Mouse (Mus musculus) gastrocnemius, adult 2 months (tissue): ENCODE results near the gene Rbm38. TPM values are rescaled to one million over a fixed set of nuclear protein-coding genes. Genes with fewer than 3 reads are reported as not detected.

Experiments
- DNase-seq: peaks from one replicate; pipeline ENCODE4 v3.0.0; 2022
- H3K27ac ChIP-seq: fragments of 200-600 bp; 2 replicates; pipeline ENCODE4 v1.8.1; 2022; ENCODE audit warnings: mild to moderate bottlenecking
- H3K4me3 ChIP-seq: fragments of 200-600 bp; 2 replicates; pipeline ENCODE4 v1.8.1; 2022; ENCODE audit warnings: mild to moderate bottlenecking, moderate library complexity
- CTCF ChIP-seq: fragments of 200-600 bp; IDR thresholded peaks from 2 replicates; pipeline ENCODE4 v1.8.1; 2022; ENCODE audit warnings: antibody characterized with exemption, mild to moderate bottlenecking, moderate library complexity
- intact Hi-C: fragments of 180-260 bp; cut with DNase I; formaldehyde crosslinking; loops from one replicate; pipeline ENCODE4 v1.15.1; 2025
- total RNA-seq, 2 experiments: library from RNA; stranded (reverse); gene quantifications; 2 replicates each; pipeline ENCODE4 v1.2.3; 2021

The Rbm38 gene
- total RNA-seq, 2 experiments from 2014 or later, result 181 to 246 TPM

GRCm38 (mm10) chr2:172990161-172990560, 30.1 kb upstream of the Rbm38 start:
- intact Hi-C loops, result loop anchor here (10.0 kb wide), 1 partner anchor 645 kb away; the partner anchor contains the start of gene Fam210b
- Histone ChIP-seq H3K27ac (no peak overlapping the region), H3K4me3 (no peak overlapping the region)
- TF ChIP-seq CTCF, result no peak
- no peak for DNase-seq

GRCm38 (mm10) chr2:172996207-172996606, 24.1 kb upstream of the Rbm38 start:
- no peak overlapping the region for H3K27ac ChIP-seq
- peak; percentile 81 for TF ChIP-seq CTCF
- DNase-seq, result peak; percentile 76
- no peak overlapping the region for H3K4me3 ChIP-seq
- intact Hi-C loops, result loop anchor here (1.0 to 10.0 kb wide), 2 partner anchors 165 to 651 kb away; partner anchors contain the start of gene Fam210b

- Histone ChIP-seq H3K27ac (no peak overlapping the region), H3K4me3 (no peak overlapping the region)
- intact Hi-C loops, result loop anchor here (2.0 to 10.0 kb wide), 2 partner anchors 83 to 653 kb away; partner anchors contain the start of gene Fam210b
- no peak for DNase-seq
- TF ChIP-seq CTCF, result no peak
Measured at GRCm38 (mm10) chr2:172997748-172998147, 22.6 kb upstream of the Rbm38 start.

GRCm38 (mm10) chr2:172998478-172998877, 21.8 kb upstream of the Rbm38 start:
- no peak overlapping the region for H3K4me3 ChIP-seq
- intact Hi-C loops, result loop anchor here (2.0 to 10.0 kb wide), 2 partner anchors 82 to 654 kb away; partner anchors contain the start of gene Fam210b
- TF ChIP-seq CTCF, result no peak
- no peak for DNase-seq
- no peak overlapping the region for H3K27ac ChIP-seq

GRCm38 (mm10) chr2:172999630-173000284, 20.5 kb upstream of the Rbm38 start, which contains the start of gene Rae1:
Rae1 (plus strand) TSS chr2:173000117.
- TF ChIP-seq CTCF, result peak; percentile 93
- intact Hi-C loops, result loop anchor here (1.0 to 10.0 kb wide), 4 partner anchors 81 to 655 kb away; partner anchors contain the start of gene Fam210b
- H3K4me3 ChIP-seq, result peak within 1 kb of the TSS; percentile 96
- DNase-seq, result peak; percentile 99
- H3K27ac ChIP-seq, result peak within 1 kb of the TSS; percentile 94

GRCm38 (mm10) chr2:173000285-173000652, 20.0 kb upstream of the Rbm38 start:
- TF ChIP-seq CTCF, result no peak
- DNase-seq, result peak; percentile 80
- intact Hi-C loops, result loop anchor here (10.0 kb wide), 1 partner anchor 265 kb away; no protein-coding TSS in a partner anchor
- Histone ChIP-seq H3K4me3 (peak overlapping the region; percentile 96), H3K27ac (peak overlapping the region; percentile 94)

GRCm38 (mm10) chr2:173000921-173001320, 19.4 kb upstream of the Rbm38 start:
- no peak for TF ChIP-seq CTCF
- Histone ChIP-seq H3K4me3 (peak overlapping the region; percentile 96), H3K27ac (peak overlapping the region; percentile 94)
- intact Hi-C loops, result loop anchor here (10.0 kb wide), 1 partner anchor 264 kb away; no protein-coding TSS in a partner anchor
- DNase-seq, result no peak

- intact Hi-C loops, result loop anchor here (10.0 kb wide), 1 partner anchor 261 kb away; no protein-coding TSS in a partner anchor
- no peak for TF ChIP-seq CTCF
- no peak overlapping the region for H3K27ac ChIP-seq
- DNase-seq, result peak; percentile 4
- no peak overlapping the region for H3K4me3 ChIP-seq
Measured at GRCm38 (mm10) chr2:173003737-173004136, 16.6 kb upstream of the Rbm38 start.

GRCm38 (mm10) chr2:173010220-173010717, 10.0 kb upstream of the Rbm38 start:
- no peak for DNase-seq
- no peak for TF ChIP-seq CTCF
- Histone ChIP-seq H3K27ac (no peak overlapping the region), H3K4me3 (no peak overlapping the region)
- intact Hi-C loops, result loop anchor here (10.0 kb wide), 1 partner anchor 635 kb away; the partner anchor contains the start of genes Aurka and Cstf1

- no peak for TF ChIP-seq CTCF
- H3K4me3 ChIP-seq, result no peak overlapping the region
- intact Hi-C loops, result loop anchor here (10.0 kb wide), 1 partner anchor 637 kb away; the partner anchor contains the start of genes Aurka and Cstf1
- H3K27ac ChIP-seq, result no peak overlapping the region
- DNase-seq, result no peak
Measured at GRCm38 (mm10) chr2:173011440-173011839, 8.9 kb upstream of the Rbm38 start.

GRCm38 (mm10) chr2:173014741-173015287, 5.5 kb upstream of the Rbm38 start:
- no peak for TF ChIP-seq CTCF
- intact Hi-C loops, result loop anchor here (10.0 kb wide), 1 partner anchor 640 kb away; the partner anchor contains the start of genes Aurka and Cstf1

GRCm38 (mm10) chr2:173017940-173018339, 2.4 kb upstream of the Rbm38 start:
- H3K27ac ChIP-seq, result peak overlapping the region; percentile 92
- H3K4me3 ChIP-seq, result no peak overlapping the region
- intact Hi-C loops, result loop anchor here (10.0 kb wide), 1 partner anchor 643 kb away; the partner anchor contains the start of genes Aurka and Cstf1
- TF ChIP-seq CTCF, result no peak
- no peak for DNase-seq

More at GRCm38 (mm10) chr2:173014741-173015287, 5.5 kb upstream of the Rbm38 start:
- no peak for DNase-seq
- Histone ChIP-seq H3K4me3 (no peak overlapping the region), H3K27ac (no peak overlapping the region)
